Mouse (Mus musculus) frontal cortex, postnatal 36 days (tissue): ENCODE data around the gene Rtp4.
A peak's percentile ranks its signal among the peaks of the same experiment; 100 is the strongest.

Experiments used
- DNase-seq, 2 experiments: peaks; one replicate each; pipeline ENCODE4 v3.0.0; 2022; ENCODE audit warnings: low spot score in 2 of 2

The Rtp4 gene

DNA sequence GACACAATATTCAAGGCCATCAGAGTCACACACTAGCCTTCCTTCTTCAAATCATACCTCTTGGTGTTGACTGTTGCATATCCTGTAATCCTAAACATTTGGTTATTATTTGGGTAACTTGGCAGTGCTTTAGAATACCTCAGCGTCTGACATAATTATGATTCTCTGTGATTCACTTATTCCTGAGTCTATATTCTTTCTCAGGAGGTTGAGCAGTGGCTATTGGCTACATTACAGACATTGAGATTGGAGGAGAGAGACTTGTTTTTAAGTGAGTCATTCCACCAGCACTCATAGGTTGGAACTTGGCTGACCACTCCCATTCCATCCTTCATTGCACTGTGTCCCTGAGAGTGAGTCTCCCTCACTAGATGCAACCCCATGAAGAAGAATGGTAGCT is 6.7 kb upstream of the Rtp4 start:
- no peak for DNase-seq

DNA sequence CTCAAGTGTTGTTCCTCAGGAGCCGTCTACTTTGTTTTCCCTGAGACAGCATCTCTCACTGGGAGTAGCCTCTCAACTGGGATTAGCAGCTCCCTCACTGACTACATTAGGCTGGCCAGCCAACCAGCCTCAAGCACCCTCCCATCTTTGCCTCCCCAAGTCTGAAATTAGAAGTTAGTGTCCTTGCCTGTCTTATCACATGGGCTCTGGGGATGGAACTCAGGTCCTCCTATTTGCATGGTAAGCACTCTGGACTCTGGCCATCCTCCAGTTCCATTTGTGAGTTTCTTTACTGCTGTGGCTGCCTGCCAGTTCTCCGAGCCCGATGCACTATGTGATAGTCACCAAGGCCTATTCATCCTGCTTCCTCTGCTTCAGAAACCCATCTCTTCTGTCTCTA is 4.3 kb upstream of the Rtp4 start:
- peak in 1 of 2 experiments; percentile 37 for DNase-seq

DNA sequence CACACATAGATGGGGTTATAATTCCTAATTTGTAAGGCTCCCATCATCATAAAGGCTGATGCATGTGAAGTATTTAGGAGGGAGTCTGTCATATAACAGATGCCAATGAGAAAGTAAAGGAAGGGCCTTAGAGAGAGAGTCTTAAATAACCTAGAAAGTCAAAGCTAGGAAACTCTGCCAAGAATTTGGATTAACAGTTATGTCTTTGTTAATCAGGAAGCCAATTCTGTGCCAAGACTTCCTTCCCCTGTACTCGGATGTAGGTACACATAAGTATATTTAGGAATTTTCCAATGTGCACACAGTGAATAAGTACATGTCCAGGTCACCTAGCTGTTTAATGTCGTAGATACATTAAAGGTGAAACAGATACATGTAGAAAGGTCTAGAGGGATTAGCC is 3.5 kb upstream of the Rtp4 start:
- DNase-seq: no peak

DNA sequence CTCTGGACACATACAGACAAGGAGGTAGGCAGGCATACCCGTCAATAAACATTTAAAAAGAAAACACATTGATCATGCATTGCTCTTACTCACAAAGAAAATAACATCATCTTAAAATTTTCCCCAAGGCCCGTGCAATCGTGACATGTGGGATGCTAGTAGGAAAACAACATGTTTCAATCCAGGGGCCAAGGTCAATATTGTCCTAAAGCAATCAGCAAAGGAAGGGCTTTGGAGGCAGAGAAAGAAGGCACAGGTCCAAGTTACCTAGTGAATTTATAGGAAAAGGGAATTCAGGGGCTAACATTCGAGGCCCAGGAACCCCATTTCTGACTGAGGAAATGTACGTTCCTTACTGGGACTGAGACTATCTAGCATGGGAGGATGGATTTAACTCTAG is 2.9 kb upstream of the Rtp4 start:
- no peak for DNase-seq

DNA sequence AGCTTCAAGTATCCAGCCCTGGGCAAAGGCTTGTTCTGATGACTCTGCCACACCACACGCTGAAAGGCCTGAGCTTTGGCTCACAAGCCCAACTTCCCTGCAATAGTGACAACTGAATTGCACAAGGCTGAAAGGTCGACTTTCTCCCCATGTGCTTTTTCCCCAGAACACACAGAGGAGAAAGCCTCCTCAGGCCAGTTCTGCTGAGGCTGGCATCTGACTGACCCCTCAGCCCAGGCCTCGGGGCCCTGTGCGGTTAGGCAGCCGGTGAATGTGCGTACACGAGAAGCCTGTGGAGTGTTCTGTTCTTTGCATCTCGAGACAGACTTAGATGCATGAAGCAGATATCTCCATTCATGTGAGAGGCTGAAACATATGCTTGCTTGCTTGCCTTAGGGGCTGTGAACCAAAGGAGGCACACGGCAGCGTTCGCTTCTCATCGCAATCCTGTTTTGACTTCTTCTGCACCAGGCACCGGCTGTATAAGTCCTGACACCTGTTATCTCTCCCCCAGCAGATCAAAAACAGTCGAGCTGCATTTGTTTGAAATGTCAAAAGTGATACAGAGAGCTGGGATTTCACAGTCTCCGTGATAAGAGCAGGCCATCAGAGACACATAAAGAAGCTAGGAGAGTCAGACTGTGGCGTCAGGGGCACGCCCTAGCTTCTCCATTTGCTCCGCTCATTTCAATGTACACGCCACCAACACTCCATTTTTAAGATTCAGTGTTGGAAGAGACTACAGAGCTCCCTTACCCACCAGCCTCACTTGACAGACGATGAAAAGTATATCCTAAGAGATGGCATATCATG is 2.1 kb upstream of the Rtp4 start:
- DNase-seq: peak in 1 of 2 experiments; percentile 22

DNA sequence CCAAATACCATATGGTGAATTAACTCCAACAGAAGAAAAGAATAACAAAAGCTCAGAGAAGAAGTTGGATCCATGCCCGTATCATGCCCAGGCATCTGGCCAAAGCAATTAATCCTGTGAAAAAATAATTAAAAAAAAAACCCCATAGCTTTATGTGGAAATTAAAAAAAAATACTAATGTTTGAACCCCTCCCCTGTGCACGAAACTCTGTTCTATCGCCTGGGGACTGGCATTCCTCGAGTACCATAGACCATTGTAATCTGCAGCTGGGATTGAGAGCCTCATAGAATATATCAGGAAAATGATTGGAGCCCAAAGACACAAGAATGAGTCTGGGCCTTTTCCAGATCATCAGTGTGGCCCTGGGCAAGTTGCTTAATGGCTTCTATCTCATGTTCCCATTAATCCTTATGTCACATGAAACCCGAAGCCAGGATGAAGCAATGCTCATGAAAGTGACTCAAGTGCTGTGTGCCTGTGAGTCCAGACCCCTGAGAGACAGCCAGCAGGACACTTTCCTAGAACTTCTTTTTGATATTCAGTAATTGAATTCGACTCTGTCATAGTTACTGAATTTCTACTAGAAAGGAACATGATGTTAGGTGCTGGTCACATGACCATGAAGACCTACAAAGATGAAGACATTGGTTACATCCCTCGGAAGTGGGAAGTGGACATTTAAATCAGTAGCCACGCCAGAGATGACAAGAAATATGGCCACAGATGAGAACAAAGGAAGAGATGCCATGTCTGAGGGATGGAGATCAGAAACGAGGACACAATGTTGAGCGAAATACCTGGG is 1.3 kb upstream of the Rtp4 start:
- no peak for DNase-seq

DNA sequence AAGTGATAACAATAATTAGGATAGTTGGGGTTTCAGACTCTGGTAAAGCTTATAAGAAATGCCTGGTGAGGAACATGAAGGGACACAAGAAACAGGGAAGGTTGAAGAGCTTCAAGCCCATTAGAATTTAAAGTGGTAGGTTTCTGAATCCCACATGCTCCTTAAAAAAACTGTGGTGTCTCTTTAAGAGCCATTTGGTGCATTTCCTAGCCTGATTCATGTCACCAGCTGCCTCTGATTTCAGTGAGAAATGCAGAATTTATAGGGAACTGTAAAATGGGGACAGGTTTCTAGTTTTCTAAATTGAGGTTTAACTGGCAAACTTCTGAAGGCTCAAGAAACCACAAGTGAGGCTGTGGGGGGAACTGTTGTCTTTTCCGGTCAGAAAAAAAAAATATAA is 320 bp upstream of the Rtp4 start:
- peak; percentile 8 to 60 for DNase-seq

DNA sequence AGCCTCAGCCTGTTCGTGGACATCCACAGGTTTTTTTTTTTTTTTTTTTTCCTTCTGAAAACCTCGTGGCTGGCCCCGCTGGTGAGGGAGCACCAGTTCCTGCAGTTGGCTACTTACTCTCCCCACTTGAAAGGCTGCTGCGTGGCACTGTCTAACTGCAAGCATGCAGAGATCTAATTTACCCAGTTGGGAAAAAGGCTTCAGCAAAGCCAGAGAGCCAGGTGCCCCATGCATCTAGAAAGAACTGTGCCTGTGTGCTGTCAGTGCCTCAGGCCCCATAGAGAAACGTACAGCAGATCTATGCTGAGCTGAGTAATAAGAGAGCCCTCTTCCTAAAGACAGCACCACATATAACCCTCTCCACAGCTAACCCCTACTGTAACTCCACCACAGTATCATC is 1.0 kb downstream of the Rtp4 start:
- no peak for DNase-seq

DNA sequence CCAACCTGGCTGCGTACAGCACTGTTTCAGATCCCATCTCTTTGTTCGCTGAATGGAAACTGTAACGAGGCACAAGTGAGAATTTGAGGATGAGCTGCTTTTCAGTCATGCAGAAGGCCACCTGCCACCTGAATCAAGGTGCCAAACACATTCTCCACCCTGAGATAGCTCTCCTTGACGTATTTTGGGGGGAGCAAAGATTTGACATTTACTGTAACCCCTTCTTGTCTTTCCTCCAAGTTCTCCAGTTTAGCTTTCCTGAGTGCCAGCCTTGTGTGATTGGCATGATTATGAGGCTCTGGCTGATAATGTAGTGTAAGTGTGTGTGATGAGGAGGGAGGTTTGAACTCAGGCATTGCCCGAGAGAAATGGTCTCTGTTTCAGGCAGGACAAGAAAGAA is 2.0 kb downstream of the Rtp4 start:
- DNase-seq: no peak

DNA sequence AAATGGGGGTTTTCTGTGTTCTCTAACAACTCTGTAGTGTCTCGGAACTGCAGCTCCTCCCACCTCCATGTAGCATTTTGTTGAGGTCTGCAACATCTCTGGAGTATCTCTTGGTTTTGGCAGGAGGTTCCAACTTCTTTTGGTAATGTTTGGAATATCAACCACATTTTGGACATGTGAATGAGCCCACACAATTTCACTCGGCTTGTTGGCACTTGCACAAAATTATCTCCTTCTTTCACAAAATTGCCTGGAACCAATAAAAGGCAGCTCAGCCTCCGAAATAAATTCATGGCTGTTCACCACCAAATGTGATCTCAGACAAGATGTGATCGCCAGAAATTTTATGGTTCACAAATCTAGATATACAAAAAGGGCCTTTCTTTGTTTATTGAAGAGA is 9.1 kb downstream of the Rtp4 start:
- DNase-seq: no peak

DNA sequence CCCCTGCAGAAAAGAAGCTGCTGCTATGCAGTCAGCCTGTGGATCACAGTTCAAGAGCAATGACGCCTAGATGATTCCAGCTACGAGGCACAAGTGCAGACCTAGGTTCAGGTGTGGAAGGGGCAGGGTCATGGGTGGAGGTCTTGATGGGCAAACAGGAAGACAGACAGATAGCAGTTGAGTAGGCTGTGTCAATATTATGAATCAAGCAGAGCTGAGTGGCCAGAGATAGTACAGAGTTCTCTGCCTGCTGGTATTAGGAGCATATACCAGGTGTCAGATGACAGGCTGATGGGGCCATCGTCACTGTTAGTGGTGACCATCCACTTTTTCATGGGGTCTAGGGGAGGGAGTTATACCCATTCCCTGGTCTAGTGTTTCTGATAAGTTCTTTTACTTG is 13.6 kb downstream of the Rtp4 start:
- no peak for DNase-seq

DNA sequence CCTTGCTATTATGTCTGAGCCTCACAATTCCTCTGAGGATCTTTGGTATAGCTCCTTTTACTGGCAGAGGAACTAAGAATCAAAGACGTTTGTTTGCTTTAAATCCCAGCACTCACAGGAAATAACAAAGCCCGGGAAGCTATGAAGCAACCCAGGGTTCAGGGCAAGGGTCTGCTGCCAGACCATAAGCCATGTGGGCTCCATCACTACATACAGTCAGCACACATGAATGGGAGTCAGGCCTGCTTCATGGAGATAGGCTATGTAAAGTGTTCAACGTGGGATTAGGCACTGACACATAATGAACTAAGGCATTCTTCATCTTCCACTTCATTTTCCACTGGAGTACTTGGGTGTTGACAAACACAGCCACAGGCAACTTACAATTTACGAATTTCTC is 21.0 kb downstream of the Rtp4 start:
- DNase-seq: no peak

DNA sequence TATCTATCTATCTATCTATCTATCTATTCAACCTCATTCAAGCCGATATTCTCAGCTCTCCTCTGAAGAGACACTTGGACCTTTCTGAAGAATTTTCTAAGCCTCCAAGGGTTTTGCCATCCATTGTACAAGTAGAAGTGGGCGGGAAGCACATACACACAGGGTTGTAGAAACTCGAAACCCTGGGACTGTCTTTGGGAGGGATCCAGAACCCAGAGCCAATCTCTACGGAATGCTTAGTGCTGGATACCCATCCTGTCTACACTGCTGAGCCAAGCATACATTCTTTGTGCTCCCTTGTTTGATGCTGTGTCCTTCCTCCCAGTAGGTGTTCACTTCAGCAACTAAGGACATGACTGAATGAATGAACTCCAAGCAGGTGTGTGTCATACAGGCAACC is 22.8 kb downstream of the Rtp4 start:
- no peak for DNase-seq

DNA sequence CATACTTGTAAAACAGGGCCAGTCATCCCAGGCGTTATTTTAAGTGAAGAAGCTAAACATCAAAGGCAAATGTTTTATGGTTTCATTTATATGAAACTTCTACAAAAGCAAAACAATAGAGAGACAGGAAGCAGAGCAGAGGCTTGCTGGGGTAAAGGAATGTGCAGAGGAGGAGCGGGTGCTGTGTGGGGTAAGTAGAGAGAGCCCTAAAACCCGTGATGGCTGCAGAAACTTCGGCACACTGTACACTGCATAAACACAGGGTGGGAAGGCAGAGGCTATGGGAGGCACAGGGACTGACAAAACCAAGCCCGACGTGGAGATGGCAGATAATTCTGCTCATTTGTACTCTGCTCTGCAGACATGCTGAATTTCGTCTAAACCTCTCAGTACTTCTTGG is 24.3 kb downstream of the Rtp4 start:
- DNase-seq: no peak

DNA sequence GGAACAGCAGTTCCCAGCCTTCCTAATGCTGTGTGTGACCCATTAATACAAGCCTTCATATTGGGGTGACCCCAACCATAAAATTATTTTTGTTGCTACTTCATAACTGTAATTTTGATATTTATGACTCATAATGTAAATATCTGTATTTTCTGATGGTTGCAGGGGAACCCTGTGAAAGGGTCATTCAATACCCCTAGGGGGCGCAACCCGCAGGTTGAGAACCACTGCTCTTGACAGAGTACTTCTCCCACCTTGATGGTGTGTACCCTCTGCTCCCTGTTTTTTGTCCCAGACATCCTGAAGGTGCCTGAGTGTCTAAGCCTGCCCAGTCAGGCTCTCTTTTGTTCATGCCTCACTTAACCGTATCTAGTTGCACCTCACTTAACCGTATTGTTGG is 27.7 kb downstream of the Rtp4 start:
- no peak for DNase-seq

DNA sequence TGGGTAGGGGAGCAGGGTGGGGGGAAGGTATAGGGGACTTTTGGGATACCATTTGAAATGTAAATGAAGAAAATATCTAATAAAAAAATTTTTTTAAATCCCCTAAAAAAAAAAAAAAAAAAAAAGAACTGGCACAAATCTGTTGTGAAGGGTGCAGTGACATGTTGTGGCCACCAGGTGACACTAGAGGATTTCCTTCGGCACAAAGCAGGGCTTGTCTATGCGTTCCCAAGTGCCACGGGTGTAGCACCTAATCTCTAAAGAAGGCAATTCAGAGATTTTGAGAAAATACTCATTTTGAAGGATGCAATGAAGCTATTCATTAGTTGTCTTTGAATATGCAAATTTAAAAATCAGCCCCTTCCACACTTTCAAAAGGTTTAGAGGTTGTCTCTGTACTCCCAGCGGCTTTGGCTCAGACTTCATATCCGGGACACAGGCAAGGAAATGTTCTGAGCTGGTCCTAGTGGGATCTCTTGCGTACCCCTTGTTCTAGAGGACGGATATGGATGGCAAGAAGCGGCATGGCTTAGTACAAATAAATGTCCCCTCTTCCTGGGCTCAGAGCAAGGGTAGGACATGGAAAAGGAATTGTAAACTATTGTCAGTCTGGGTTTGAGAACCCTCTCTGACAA is 30.4 kb downstream of the Rtp4 start:
- peak; percentile 38 to 74 for DNase-seq

DNA sequence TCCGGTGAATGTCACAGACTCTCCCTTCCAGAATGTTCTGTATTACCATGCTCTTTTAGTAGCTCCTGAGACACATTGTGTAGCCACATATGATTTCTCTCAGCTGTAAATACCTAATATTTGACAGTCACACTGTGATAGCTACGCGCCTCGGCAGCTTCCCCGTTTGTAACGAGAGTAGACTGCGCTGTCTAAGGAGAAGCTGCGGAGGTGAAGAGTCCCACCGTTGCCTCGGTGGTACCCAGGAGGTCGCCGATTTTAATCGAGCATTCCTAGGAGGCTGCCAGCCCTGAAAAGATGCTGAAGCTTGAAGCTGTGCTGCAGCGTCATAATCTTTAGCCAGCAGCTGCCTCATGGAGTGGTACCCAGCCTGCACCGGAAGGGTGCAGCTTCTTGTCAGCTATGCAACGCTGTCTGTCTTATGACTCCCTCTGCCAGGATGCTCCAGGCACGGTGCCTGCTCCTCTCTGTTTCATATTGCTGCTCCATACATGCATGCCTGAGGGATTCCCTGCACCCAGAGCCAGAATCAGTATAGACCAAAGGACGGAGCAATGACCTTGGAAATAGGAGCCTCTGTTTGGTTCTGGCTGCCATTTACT is 31.0 kb downstream of the Rtp4 start:
- DNase-seq: peak; percentile 5 to 8

DNA sequence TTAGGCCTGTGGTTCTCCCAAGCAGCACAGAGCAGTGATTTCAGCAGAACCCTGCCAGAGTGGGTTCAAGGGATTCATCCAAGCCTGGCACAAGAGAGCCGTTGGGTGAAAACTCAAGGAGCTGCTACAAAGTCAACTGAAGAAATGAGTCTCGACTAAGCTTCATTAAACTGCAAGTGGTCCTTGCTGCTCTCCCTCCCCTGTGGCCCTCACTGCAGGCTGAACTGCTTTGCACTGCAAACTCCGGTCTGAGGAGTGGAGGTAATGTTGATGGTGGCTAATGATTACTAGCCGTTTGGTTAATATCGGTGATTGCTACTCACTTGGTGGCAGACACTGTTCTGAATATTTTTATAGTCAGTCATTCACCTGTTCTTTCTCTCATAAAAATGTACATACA is 34.6 kb downstream of the Rtp4 start:
- no peak for DNase-seq

DNA sequence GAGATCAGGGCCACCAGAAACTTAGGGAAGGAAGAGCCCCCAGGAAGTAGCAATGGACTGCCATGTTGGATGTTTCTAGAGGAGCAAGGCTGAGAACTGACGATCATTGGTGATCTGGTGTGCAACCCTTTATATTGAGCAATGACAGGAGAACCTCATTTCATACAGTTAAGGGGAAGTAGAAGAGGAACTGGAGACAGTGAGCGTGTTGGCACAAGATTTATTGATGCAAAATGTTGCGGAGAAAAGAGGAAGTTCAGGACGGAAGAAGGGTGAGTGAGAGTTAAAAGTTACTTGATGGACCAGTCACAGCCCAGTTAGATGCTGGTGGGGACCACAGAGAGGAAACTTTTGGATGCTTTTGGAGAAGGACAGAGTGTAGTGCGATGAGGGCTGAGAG is 37.1 kb downstream of the Rtp4 start:
- no peak for DNase-seq

DNA sequence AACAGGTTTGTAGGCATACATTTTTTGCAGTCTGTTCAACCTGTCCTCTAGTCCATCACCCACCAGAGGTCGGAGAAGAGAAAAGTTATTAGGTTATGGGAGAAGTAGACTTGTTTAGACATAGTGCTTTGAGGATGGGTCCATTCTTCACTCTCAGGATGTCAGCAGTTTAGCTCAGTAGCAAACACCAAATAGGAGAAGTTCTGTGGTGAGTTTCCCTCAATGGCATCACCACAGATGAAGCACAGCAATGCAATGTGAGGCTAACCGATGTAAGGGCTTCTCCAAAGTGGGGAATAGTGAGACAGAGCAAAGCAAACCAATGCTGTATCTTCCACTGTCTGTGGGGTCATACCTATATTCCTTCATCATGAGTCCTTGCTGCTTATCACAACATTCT is 37.6 kb downstream of the Rtp4 start:
- no peak for DNase-seq

DNA sequence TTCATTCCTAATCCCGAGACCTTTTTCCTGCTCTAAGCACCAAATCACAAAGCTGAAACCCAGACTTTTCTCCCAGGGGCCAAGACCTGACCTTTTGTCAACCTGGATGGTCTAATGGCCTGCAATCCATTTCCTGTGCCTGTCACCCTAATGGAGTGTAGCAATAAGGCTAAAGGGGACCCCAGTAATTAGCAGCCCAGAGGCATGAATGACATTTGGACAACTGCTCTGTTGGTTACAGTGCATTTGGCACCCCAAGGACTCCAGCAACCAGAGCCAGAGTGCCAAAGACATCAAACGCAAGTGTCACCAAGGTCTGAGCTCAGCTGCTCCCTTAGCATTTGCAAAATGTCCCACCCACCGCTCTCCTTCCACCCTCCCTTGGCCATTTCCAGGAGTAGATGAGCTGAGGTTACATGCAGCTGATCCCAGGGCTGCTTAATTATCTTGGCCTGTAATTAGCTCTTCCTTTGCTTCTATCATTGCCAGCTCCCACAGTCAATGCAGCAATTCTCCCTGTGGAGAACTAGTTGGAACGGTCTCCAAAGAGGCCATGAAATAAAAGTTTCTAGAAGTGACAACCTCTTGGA is 48.4 kb downstream of the Rtp4 start:
- DNase-seq: no peak

DNA sequence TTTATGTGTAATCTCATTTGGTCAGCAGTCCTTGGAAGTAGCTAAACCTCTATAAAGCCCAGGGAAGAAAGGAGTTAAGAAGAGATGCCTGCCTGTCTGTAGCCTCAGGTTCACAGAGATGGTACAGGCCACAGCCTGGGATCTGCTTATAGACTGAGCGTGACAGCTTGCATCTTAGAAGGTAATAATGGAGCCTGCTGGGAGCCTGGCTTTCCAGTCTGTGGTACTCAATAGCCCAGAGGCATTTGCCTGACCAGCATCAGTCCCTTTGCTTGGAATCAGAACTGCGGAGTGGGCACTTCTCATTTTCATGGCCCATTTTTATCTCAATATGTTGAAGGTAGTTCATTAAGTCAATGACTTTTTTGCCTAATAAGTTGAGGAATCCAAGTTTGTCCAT is 54.5 kb downstream of the Rtp4 start:
- no peak for DNase-seq
